Mouse (Mus musculus) spleen, adult 10 weeks (tissue): ENCODE measurements around the gene Gtf2f2. TPM values are rescaled to one million over a fixed set of nuclear protein-coding genes. Genes with fewer than 3 reads are reported as not detected.

Experiments
- polyA plus RNA-seq: library from polyadenylated mRNA; stranded (reverse); fragments of 350-450 nt; fragmentation: Illumina TruSeq; extraction: RNeasy Lipid Tissue Mini Kit (QIAGEN cat#74804); gene quantifications from one replicate; pipeline ENCODE4 v1.2.3, GENCODE M21; 2015; ENCODE audit warnings: low replicate concordance; ENCODE audit not compliant: insufficient read depth

Gene Gtf2f2
- polyA plus RNA-seq: 33.7 TPM

GRCm38 (mm10) chr14:76010102-76011061 is at the start of gene Gtf2f2:
Gene Gtf2f2, minus strand, starts transcription at chr14:76010865.

DNA sequence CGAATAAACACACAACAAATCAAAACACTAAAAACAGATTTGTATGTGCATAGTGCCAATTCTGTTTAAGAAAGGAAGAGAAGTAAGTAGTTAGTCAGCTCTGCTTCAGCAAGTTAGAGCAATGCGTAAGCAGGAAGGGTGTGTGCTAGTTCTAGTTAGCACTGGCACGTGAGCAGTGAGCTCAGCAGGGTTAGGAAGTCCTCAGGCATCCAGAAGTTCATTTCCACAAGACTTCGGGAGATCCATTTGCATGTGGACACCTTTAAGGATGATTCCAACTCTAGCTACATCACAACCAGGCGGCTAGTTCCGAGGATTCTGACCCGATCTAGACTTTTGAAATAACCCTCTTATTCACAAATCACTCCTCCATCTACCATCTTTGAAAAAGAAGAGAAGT is 55.9 kb downstream of the Gtf2f2 start, which contains the start of gene Kctd4:
Gene Kctd4, plus strand, starts transcription at position 244 of the 400 bp plus-strand sequence.

Other genes starting within 250 kb of the Gtf2f2 start
- gene Slc25a30, start 223.8 kb downstream of the Gtf2f2 start, polyA plus RNA-seq: 19.0 TPM
- 12,156 TPM for gene Tpt1, start 165.8 kb downstream of the Gtf2f2 start, polyA plus RNA-seq
- gene Kctd4, start 55.9 kb downstream of the Gtf2f2 start, polyA plus RNA-seq: not detected
- gene Gpalpp1, start 99.9 kb upstream of the Gtf2f2 start, polyA plus RNA-seq: 35.5 TPM
- 13.6 TPM for gene Nufip1, start 100.0 kb upstream of the Gtf2f2 start, polyA plus RNA-seq